Mouse (Mus musculus) kidney, embryonic 16.5 days (tissue): Measurements from ENCODE around the gene Adamts4. TPM values are rescaled to one million over a fixed set of nuclear protein-coding genes. Genes with fewer than 3 reads are reported as not detected.

Source experiments
- ATAC-seq: fragments of 200-750 bp; cut with Nextera tagmentation; 2 replicates; pipeline ENCODE4 v1.8.0; 2017; ENCODE audit warnings: moderate TSS enrichment; ENCODE audit not compliant: low FRiP score, low TSS enrichment
- H3K27ac ChIP-seq: fragments of 300-500 bp; sonication (generic); 2 replicates; pipeline ENCODE4 v1.5.1; 2014; ENCODE audit warnings: low read length
- H3K27me3 ChIP-seq: fragments of 300-500 bp; sonication (generic); 2 replicates; pipeline ENCODE4 v1.6.1; 2014; ENCODE audit warnings: low read length, control low read depth, mixed read lengths; ENCODE audit not compliant: insufficient read depth
- H3K36me3 ChIP-seq: fragments of 300-500 bp; sonication (generic); 2 replicates; pipeline ENCODE4 v1.6.1; 2014; ENCODE audit warnings: low read length, control low read depth, mixed read lengths; ENCODE audit not compliant: insufficient read depth
- H3K4me1 ChIP-seq: fragments of 300-500 bp; sonication (generic); 2 replicates; pipeline ENCODE4 v1.6.1; 2014; ENCODE audit warnings: low read length, control low read depth, mixed read lengths; ENCODE audit not compliant: insufficient read depth
- H3K4me2 ChIP-seq: fragments of 300-500 bp; sonication (generic); replicated peaks from 2 replicates; pipeline ENCODE4 v1.6.1; 2014; ENCODE audit warnings: low read depth, low read length
- H3K4me3 ChIP-seq: fragments of 300-500 bp; sonication (generic); 2 replicates; pipeline ENCODE4 v1.5.1; 2014; ENCODE audit warnings: mild to moderate bottlenecking, low read length
- H3K9ac ChIP-seq: fragments of 300-500 bp; sonication (generic); replicated peaks from 2 replicates; pipeline ENCODE4 v1.6.1; 2014; ENCODE audit warnings: low read length
- H3K9me3 ChIP-seq: fragments of 300-500 bp; sonication (generic); 2 replicates; pipeline ENCODE4 v1.6.1; 2016; ENCODE audit warnings: low read length, control low read depth
- WGBS: fragments of 180-500 bp; shearing (Covaris S2); extraction: QIAGEN DNeasy Blood & Tissue Kit; methylation state at CpG from one replicate; pipeline ENCODE4 v1.1.7; 2014; 5-methylcytosine and 5-hydroxymethylcytosine counted together
- polyA plus RNA-seq: library from polyadenylated mRNA; unstranded; fragments of >200 nt; fragmentation: Nextera tagmentation; extraction: Ambion mirVana; gene quantifications from 2 replicates; pipeline ENCODE4 v1.2.1, GENCODE M21; 2015

Gene Adamts4
- polyA plus RNA-seq, 1 experiment from 2014 or later, result 13.4 TPM

- Histone ChIP-seq H3K4me3 (peak overlapping the region; percentile 45), H3K27me3 (no peaks in the 10 kb centered on the region), H3K27ac (peak overlapping the region; percentile 89), H3K4me1 (peaks cover 55% of the 10 kb centered on the region), H3K9me3 (no peaks in the 10 kb centered on the region), H3K4me2 (peak overlapping the region; percentile 62), H3K36me3 (peaks cover 3% of the 10 kb centered on the region), H3K9ac (peak overlapping the region; percentile 70)
- peak; percentile 36 for ATAC-seq
- WGBS, result 5% methylated on average over 13 of the region's 13 CpGs
Observed at GRCm38 (mm10) chr1:171251594-171252324, 1.5 kb downstream of the Adamts4 start.

GRCm38 (mm10) chr1:171252415-171252814, 2.2 kb downstream of the Adamts4 start:
- H3K4me1 ChIP-seq, result peaks cover 54% of the 10 kb centered on the region
- H3K4me3 ChIP-seq, result peak overlapping the region; percentile 45
- 41% methylated on average over 17 of the region's 17 CpGs for WGBS
- peak overlapping the region; percentile 89 for H3K27ac ChIP-seq
- H3K9me3 ChIP-seq, result no peaks in the 10 kb centered on the region
- peak overlapping the region; percentile 70 for H3K9ac ChIP-seq
- H3K4me2 ChIP-seq, result peak overlapping the region; percentile 62
- peaks cover 3% of the 10 kb centered on the region for H3K36me3 ChIP-seq
- ATAC-seq, result no peak
- no peaks in the 10 kb centered on the region for H3K27me3 ChIP-seq

DNA sequence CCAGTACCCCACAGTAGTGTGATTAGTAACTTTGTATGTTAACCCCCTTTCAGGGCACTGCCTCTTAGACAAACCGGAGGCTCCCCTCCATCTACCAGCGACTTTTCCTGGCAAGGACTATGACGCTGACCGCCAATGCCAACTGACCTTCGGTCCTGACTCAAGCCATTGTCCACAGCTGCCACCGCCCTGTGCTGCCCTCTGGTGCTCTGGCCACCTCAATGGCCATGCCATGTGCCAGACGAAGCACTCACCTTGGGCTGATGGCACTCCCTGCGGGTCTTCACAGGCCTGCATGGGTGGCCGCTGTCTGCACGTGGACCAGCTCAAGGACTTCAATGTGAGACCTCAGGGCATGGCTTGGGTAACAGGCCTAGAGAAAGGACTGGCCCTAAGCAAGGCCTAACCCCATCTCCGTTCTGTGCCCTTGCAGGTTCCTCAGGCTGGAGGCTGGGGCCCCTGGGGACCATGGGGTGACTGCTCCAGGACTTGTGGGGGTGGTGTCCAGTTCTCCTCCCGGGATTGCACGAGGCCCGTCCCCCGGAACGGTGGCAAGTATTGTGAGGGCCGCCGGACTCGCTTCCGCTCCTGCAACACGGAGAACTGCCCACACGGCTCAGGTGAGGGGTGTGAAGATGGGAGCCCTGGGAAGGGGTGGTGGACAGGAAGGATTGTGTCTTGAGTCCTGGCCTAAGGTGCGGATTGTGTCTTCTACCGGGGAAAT, 6.0 kb downstream of the Adamts4 start:
- Histone ChIP-seq H3K36me3 (peaks cover 12% of the 10 kb centered on the region), H3K4me3 (no peak overlapping the region), H3K27me3 (no peaks in the 10 kb centered on the region), H3K9ac (no peak overlapping the region), H3K27ac (no peak overlapping the region), H3K4me2 (no peak overlapping the region), H3K4me1 (peaks cover 18% of the 10 kb centered on the region), H3K9me3 (no peaks in the 10 kb centered on the region)
- no peak for ATAC-seq
- WGBS, result 88% methylated on average over 24 of the region's 24 CpGs

GRCm38 (mm10) chr1:171256937-171257548, 6.8 kb downstream of the Adamts4 start:
- WGBS, result 71% methylated on average over 15 of the region's 15 CpGs
- H3K4me1 ChIP-seq, result peaks cover 13% of the 10 kb centered on the region
- no peaks in the 10 kb centered on the region for H3K9me3 ChIP-seq
- no peak overlapping the region for H3K9ac ChIP-seq
- H3K36me3 ChIP-seq, result peaks cover 12% of the 10 kb centered on the region
- H3K27me3 ChIP-seq, result no peaks in the 10 kb centered on the region
- no peak overlapping the region for H3K4me3 ChIP-seq
- H3K27ac ChIP-seq, result no peak overlapping the region
- ATAC-seq, result no peak
- no peak overlapping the region for H3K4me2 ChIP-seq

GRCm38 (mm10) chr1:171257781-171258180, 7.6 kb downstream of the Adamts4 start:
- Histone ChIP-seq H3K9ac (no peak overlapping the region), H3K4me2 (no peak overlapping the region), H3K27me3 (no peaks in the 10 kb centered on the region), H3K9me3 (no peaks in the 10 kb centered on the region), H3K36me3 (peaks cover 12% of the 10 kb centered on the region), H3K27ac (no peak overlapping the region), H3K4me1 (peaks cover 11% of the 10 kb centered on the region), H3K4me3 (no peak overlapping the region)
- no peak for ATAC-seq
- 90% methylated on average over 9 of the region's 9 CpGs for WGBS

- no peak overlapping the region for H3K27ac ChIP-seq
- ATAC-seq, result no peak
- 83% methylated on average over 17 of the region's 17 CpGs for WGBS
Observed at GRCm38 (mm10) chr1:171258921-171259320, 8.7 kb downstream of the Adamts4 start.

DNA sequence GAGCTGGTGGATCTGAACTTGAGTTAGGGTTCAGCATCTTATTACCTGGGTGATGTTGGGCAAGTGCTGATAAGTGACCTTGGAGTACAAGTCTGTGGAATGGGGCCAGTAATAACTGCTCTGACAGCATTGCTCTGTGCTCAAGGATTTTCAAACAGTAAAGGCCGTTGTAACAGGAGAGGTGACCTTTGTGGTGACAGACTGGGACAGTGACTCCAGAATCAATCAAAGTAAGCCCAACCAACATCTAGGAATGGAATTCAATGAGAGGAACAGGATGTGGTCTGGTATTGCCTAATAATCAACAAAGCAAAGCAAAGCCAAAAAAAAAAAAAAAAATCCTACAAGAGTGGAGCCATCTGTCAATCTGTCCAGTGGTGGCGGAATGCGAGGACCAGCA, 10.1 kb downstream of the Adamts4 start:
- no peak overlapping the region for H3K9ac ChIP-seq
- H3K9me3 ChIP-seq, result no peaks in the 10 kb centered on the region
- no peak overlapping the region for H3K4me3 ChIP-seq
- ATAC-seq, result no peak
- H3K27me3 ChIP-seq, result no peaks in the 10 kb centered on the region
- 44% methylated on average over 3 of the region's 3 CpGs for WGBS
- peaks cover 9% of the 10 kb centered on the region; the same call in 1 of the 2 replicates for H3K36me3 ChIP-seq
- H3K4me1 ChIP-seq, result peaks cover 8% of the 10 kb centered on the region
- no peak overlapping the region for H3K4me2 ChIP-seq
- no peak overlapping the region for H3K27ac ChIP-seq

More at GRCm38 (mm10) chr1:171258921-171259320, 8.7 kb downstream of the Adamts4 start:
- H3K36me3 ChIP-seq, result peaks cover 12% of the 10 kb centered on the region
- H3K9me3 ChIP-seq, result no peaks in the 10 kb centered on the region
- H3K4me1 ChIP-seq, result peaks cover 8% of the 10 kb centered on the region
- H3K4me3 ChIP-seq, result no peak overlapping the region
- H3K4me2 ChIP-seq, result no peak overlapping the region
- H3K27me3 ChIP-seq, result no peaks in the 10 kb centered on the region
- H3K9ac ChIP-seq, result no peak overlapping the region

GRCm38 (mm10) chr1:171262594-171263130, 12.4 kb downstream of the Adamts4 start:
- H3K27me3 ChIP-seq, result no peaks in the 10 kb centered on the region
- H3K4me3 ChIP-seq, result peak overlapping the region; percentile 19
- peak overlapping the region; percentile 90 for H3K27ac ChIP-seq
- peak; percentile 85 for ATAC-seq
- peaks cover 8% of the 10 kb centered on the region for H3K4me1 ChIP-seq
- H3K9ac ChIP-seq, result peak overlapping the region; percentile 58
- no peaks in the 10 kb centered on the region for H3K9me3 ChIP-seq
- peak overlapping the region; percentile 28 for H3K4me2 ChIP-seq
- peaks cover 6% of the 10 kb centered on the region; the same call in 1 of the 2 replicates for H3K36me3 ChIP-seq
- WGBS, result 4% methylated on average over 8 of the region's 8 CpGs

GRCm38 (mm10) chr1:171263185-171263611, 13.0 kb downstream of the Adamts4 start:
- no peaks in the 10 kb centered on the region for H3K27me3 ChIP-seq
- H3K9ac ChIP-seq, result no peak overlapping the region
- WGBS, result 8% methylated on average over 2 of the region's 2 CpGs
- H3K9me3 ChIP-seq, result no peaks in the 10 kb centered on the region
- H3K4me3 ChIP-seq, result no peak overlapping the region
- peak; percentile 89 for ATAC-seq
- H3K27ac ChIP-seq, result peak overlapping the region; percentile 94
- H3K4me2 ChIP-seq, result peak overlapping the region; percentile 28
- peaks cover 5% of the 10 kb centered on the region; the same call in 1 of the 2 replicates for H3K36me3 ChIP-seq
- peaks cover 8% of the 10 kb centered on the region for H3K4me1 ChIP-seq
